Mouse (Mus musculus): Measurements from ENCODE around the gene Pja2. TPM values are rescaled to one million over a fixed set of nuclear protein-coding genes. Genes with fewer than 3 reads are reported as not detected.
"Not testable (repeated sequence)": the region's sequence is repeated elsewhere in the genome, so short reads cannot be mapped to it uniquely, and the experiment has no call there.

Pja2 gene
- polyA plus RNA-seq, 1 experiment from 2014 or later, result 15.1 TPM

DNA sequence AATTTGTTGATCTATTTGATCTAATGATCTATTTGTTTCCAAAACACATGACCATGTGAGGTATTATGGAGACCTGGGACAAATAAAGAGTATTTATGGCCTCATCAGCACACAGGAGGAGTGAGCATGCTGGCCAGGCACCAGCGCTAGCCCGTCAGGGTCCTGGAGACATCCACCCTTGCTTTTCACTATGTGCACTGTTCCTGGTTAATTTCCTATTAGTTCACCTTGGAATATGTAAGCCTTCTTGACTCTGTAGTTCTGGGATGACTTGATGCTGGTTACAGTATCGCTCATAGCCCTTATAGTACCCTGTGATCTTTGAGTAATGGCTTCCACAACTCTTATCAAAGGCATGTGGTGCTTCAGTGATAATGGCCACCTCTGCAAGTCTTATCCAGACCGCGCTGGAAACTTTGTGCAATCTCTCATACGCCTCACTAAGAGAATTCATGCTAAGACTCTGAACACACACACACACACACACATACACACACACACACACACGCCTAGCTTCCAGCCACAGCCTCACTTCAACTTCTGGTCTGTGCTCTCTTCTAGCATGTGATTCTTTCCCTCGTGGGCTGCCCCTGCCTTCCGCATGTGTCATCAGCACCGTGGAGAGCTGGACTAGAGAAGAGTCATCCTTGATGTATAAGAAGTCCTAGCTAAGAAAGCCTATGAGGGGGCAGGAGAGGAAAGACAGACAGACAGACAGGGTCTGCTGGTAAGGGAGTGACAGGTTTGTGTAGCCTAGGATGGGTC, 57.2 kb downstream of the Pja2 start:
- ATAC-seq (ENCODE audit: low read depth), result no peak
- Histone ChIP-seq H3K27me3 (ENCODE audit: control insufficient read depth, insufficient read depth, low read depth, low read length) (no peaks in the 10 kb centered on the region), H3K9me3 (replicated peaks; ENCODE audit: control insufficient read depth, low read length) (no peaks in the 10 kb centered on the region), H3K4me2 (ENCODE audit: low read depth, low read length) (no peak overlapping the region), H3K4me3 (ENCODE audit: low read depth, low read length) (no peak overlapping the region), H3K9ac (ENCODE audit: low read depth, low read length) (no peak overlapping the region), H3K36me3 (ENCODE audit: control insufficient read depth, insufficient read depth) (no peaks in the 10 kb centered on the region; the same call in 1 of the 2 replicates), H3K27ac (ENCODE audit: low read length) (no peak overlapping the region), H3K4me1 (ENCODE audit: control insufficient read depth, low read depth, low read length) (no peaks in the 10 kb centered on the region)
- WGBS (ENCODE audit: insufficient replicate concordance), result 58% methylated on average over 10 of the region's 10 CpGs

DNA sequence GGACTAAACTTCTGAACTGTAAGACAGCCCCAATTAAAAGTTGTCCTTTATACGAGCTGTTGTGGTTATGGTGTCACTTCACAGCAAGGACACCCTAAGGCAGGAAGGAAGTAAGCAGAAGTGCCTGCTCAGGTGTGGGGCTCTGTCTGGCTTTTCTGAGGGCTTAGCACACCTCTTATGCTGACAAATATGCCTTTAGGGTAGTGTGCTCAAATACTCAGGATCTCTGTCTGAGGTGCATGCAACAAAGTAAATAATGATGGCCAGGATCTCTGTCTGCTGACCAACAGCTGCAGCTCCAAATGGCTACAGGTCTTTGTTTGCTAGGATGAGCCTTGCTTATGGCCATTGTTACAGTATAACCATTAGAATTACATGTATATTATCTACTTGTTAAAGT, 71.1 kb downstream of the Pja2 start:
- Histone ChIP-seq H3K4me3 (ENCODE audit: low read depth, low read length) (no peak overlapping the region), H3K36me3 (ENCODE audit: control insufficient read depth, insufficient read depth) (no peaks in the 10 kb centered on the region), H3K4me2 (ENCODE audit: low read depth, low read length) (no peak overlapping the region), H3K27me3 (ENCODE audit: control insufficient read depth, insufficient read depth, low read depth, low read length) (no peaks in the 10 kb centered on the region), H3K27ac (ENCODE audit: low read length) (no peak overlapping the region), H3K4me1 (ENCODE audit: control insufficient read depth, low read depth, low read length) (no peaks in the 10 kb centered on the region), H3K9ac (ENCODE audit: low read depth, low read length) (no peak overlapping the region), H3K9me3 (replicated peaks; ENCODE audit: control insufficient read depth, low read length) (no peaks in the 10 kb centered on the region)
- no peak for ATAC-seq (ENCODE audit: low read depth)
- WGBS (ENCODE audit: insufficient replicate concordance), result 32% methylated on average over 1 of the region's 1 CpGs

DNA sequence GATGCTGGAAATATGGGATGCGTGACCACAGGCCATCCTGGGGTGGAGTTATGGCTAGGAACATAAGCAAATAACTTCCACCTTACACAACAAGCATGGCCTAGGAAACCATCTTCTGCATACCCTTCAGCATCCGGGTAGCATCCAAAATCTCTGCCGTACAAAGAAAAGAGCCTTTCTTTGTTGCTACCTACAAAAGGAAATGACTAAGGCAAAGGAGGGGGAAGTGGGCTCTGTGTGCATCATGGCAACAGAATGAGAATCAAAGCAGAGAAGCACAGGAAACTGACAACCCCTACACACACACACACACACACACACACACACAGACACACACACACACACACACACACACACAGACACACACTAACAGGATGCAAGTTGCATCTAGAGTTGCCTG, 83.5 kb downstream of the Pja2 start:
- no peak overlapping the region for H3K9ac ChIP-seq (ENCODE audit: low read depth, low read length)
- H3K9me3 ChIP-seq (replicated peaks; ENCODE audit: control insufficient read depth, low read length), result no peaks in the 10 kb centered on the region
- H3K27me3 ChIP-seq (ENCODE audit: control insufficient read depth, insufficient read depth, low read depth, low read length), result no peaks in the 10 kb centered on the region
- H3K4me3 ChIP-seq (ENCODE audit: low read depth, low read length), result no peak overlapping the region
- no peaks in the 10 kb centered on the region for H3K4me1 ChIP-seq (ENCODE audit: control insufficient read depth, low read depth, low read length)
- H3K27ac ChIP-seq (ENCODE audit: low read length), result no peak overlapping the region
- no peaks in the 10 kb centered on the region for H3K36me3 ChIP-seq (ENCODE audit: control insufficient read depth, insufficient read depth)
- 48% methylated on average over 3 of the region's 3 CpGs for whole genome bisulfite sequencing (ENCODE audit: insufficient replicate concordance)
- H3K4me2 ChIP-seq (ENCODE audit: low read depth, low read length), result no peak overlapping the region
- no peak for ATAC-seq (ENCODE audit: low read depth)

DNA sequence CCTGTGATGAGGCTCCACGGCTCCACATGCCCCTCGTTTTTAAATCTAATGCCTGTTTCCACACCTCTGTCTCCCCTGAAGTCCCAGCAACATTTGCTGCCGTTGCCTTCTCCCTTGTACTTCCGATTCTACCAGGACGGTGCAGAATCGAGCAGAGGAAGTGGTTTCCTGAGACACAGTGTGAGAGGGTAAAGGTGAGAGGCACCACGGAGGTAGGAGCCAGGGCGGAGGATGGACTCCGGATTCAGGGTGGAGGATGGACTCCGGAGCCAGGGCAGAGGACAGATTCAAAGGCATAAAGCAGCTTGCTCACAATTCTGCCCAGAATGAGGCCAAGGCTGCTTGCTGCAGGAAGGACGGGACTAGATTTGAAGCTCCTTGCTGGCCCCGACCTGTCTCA, 88.8 kb downstream of the Pja2 start:
- ATAC-seq (ENCODE audit: low read depth), result no peak
- Histone ChIP-seq H3K4me2 (ENCODE audit: low read depth, low read length) (no peak overlapping the region), H3K9me3 (replicated peaks; ENCODE audit: control insufficient read depth, low read length) (no peaks in the 10 kb centered on the region), H3K27me3 (ENCODE audit: control insufficient read depth, insufficient read depth, low read depth, low read length) (no peaks in the 10 kb centered on the region), H3K4me1 (ENCODE audit: control insufficient read depth, low read depth, low read length) (no peaks in the 10 kb centered on the region), H3K36me3 (ENCODE audit: control insufficient read depth, insufficient read depth) (no peaks in the 10 kb centered on the region), H3K4me3 (ENCODE audit: low read depth, low read length) (no peak overlapping the region), H3K9ac (ENCODE audit: low read depth, low read length) (no peak overlapping the region), H3K27ac (ENCODE audit: low read length) (no peak overlapping the region)
- 49% methylated on average over 12 of the region's 12 CpGs for WGBS (ENCODE audit: insufficient replicate concordance)

DNA sequence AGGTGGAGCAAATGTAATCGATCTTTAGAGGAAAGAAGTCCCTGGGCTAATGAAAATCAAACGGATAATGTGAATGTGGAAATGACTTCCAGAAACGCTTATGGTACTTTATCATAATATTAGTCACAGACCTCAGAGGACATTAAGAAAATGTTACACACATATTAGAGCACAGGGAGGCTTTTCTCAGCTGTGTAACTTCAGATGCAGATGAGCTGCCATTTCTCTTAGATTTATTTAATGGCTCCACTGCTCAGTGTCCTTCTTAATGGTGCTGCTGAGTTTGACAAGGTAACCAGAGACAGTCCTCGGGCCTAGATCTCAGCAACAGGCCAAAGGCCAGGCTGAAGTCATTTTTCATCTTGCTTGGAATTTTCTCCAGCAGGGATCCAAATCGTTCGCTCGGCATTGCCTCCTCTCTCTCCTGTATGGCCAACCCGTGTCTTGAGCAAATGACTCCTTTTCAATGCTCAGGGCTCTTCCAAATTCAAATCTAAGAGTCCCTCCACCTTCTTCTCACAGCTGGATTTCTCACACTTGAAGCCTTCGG, 89.3 kb downstream of the Pja2 start:
- Histone ChIP-seq H3K27ac (ENCODE audit: low read length) (no peak overlapping the region), H3K4me2 (ENCODE audit: low read depth, low read length) (no peak overlapping the region)
- ATAC-seq (ENCODE audit: low read depth), result no peak

DNA sequence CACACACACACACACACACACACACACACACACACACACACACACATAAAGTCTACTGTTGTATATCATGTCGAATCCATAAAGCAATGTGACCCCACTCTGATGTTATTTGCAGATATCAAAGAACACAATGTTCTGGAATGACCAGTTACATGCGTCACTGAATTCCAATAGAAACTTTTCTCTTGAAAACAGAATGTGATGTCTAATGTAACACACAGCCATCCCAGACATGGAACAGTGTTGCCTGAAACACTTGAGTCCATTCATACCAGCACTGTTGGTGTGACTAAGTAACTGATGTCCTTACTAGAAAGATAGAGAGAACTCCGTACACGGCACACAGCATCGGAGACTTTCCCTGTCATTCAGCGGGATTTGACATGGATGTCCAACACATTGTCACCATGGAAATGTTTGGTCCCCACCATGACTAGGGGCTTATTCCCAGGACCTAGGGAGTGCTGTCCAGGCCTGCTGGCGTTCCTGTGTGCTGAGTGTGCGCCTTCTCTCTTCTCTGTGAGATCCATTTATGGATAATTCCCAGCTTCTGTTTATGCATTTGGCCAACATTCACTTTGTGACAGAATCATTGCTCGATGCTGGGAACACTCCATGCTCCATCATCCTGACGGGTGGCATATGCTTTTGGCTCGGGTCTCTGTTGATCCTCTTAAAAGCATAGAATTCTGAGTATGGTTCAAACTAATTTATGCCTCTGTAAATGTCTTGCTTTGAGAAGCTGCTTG, 90.0 kb downstream of the Pja2 start:
- 71% methylated on average over 11 of the region's 11 CpGs for WGBS (ENCODE audit: insufficient replicate concordance)
- ATAC-seq (ENCODE audit: low read depth), result no peak
- H3K9ac ChIP-seq (ENCODE audit: low read depth, low read length), result no peak overlapping the region
- H3K27ac ChIP-seq (ENCODE audit: low read length), result no peak overlapping the region
- no peaks in the 10 kb centered on the region for H3K4me1 ChIP-seq (ENCODE audit: control insufficient read depth, low read depth, low read length)
- no peak overlapping the region for H3K4me3 ChIP-seq (ENCODE audit: low read depth, low read length)
- H3K36me3 ChIP-seq (ENCODE audit: control insufficient read depth, insufficient read depth), result no peaks in the 10 kb centered on the region
- no peak overlapping the region for H3K4me2 ChIP-seq (ENCODE audit: low read depth, low read length)
- H3K9me3 ChIP-seq (replicated peaks; ENCODE audit: control insufficient read depth, low read length), result no peaks in the 10 kb centered on the region
- no peaks in the 10 kb centered on the region for H3K27me3 ChIP-seq (ENCODE audit: control insufficient read depth, insufficient read depth, low read depth, low read length)

More for the DNA sequence above, 89.3 kb downstream of the Pja2 start:
- H3K9ac ChIP-seq (ENCODE audit: low read depth, low read length), result no peak overlapping the region
- H3K36me3 ChIP-seq (ENCODE audit: control insufficient read depth, insufficient read depth), result no peaks in the 10 kb centered on the region
- H3K4me3 ChIP-seq (ENCODE audit: low read depth, low read length), result no peak overlapping the region
- H3K27me3 ChIP-seq (ENCODE audit: control insufficient read depth, insufficient read depth, low read depth, low read length), result no peaks in the 10 kb centered on the region
- no peaks in the 10 kb centered on the region for H3K4me1 ChIP-seq (ENCODE audit: control insufficient read depth, low read depth, low read length)
- H3K9me3 ChIP-seq (replicated peaks; ENCODE audit: control insufficient read depth, low read length), result no peaks in the 10 kb centered on the region
- WGBS (ENCODE audit: insufficient replicate concordance), result 66% methylated on average over 9 of the region's 9 CpGs

DNA sequence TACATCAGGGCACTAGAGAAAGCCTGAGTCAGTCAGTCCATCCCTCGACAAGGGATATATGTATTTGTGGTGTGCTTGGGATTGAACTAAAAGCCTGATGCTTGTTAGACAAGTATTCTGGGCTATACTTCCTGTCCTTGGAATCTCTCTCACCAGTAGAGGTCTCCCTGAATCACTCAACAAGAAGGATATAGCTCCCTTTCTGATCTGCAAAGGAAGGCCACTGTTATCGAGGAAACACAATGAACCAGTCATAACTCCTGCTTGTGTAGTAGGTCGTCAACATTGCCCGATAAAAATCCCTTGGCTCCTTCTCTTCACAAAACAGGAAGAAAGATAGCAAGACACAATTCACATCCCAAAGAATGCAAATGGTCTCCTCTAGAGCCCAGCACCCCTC, 99.6 kb downstream of the Pja2 start:
- Histone ChIP-seq H3K9me3 (replicated peaks; ENCODE audit: control insufficient read depth, low read length) (no peaks in the 10 kb centered on the region), H3K4me1 (ENCODE audit: control insufficient read depth, low read depth, low read length) (no peaks in the 10 kb centered on the region), H3K27me3 (ENCODE audit: control insufficient read depth, insufficient read depth, low read depth, low read length) (no peaks in the 10 kb centered on the region), H3K36me3 (ENCODE audit: control insufficient read depth, insufficient read depth) (no peaks in the 10 kb centered on the region), H3K4me2 (ENCODE audit: low read depth, low read length) (no peak overlapping the region), H3K9ac (ENCODE audit: low read depth, low read length) (no peak overlapping the region), H3K4me3 (ENCODE audit: low read depth, low read length) (no peak overlapping the region), H3K27ac (ENCODE audit: low read length) (no peak overlapping the region)
- 42% methylated on average over 4 of the region's 4 CpGs for WGBS (ENCODE audit: insufficient replicate concordance)
- no peak for ATAC-seq (ENCODE audit: low read depth)

DNA sequence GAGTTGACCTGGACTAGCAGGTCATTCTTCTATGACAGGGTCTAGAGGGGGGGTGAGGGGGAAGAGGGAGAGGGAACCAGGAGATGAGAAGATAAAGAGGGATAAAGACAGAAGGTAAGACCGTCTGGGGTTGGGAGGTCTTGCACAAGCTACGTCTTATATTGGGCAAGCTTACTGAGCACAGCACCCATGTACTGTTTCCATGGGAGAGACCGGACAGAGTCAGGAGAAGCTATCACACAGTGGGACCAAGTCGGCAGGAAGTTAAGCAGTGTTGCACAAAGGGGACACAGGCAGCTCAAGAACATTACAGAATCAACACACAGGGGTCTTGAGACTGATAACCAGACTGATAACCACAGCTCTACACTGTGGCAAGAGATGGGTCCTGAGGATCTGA, 100.1 kb downstream of the Pja2 start:
- WGBS (ENCODE audit: insufficient replicate concordance), result 55% methylated on average over 4 of the region's 4 CpGs
- H3K9me3 ChIP-seq (replicated peaks; ENCODE audit: control insufficient read depth, low read length); H3K27ac ChIP-seq (ENCODE audit: low read length); H3K4me3 ChIP-seq (ENCODE audit: low read depth, low read length); H3K36me3 ChIP-seq (ENCODE audit: control insufficient read depth, insufficient read depth); ATAC-seq (ENCODE audit: low read depth); H3K4me1 ChIP-seq (ENCODE audit: control insufficient read depth, low read depth, low read length); H3K27me3 ChIP-seq (ENCODE audit: control insufficient read depth, insufficient read depth, low read depth, low read length); H3K4me2 ChIP-seq (ENCODE audit: low read depth, low read length); H3K9ac ChIP-seq (ENCODE audit: low read depth, low read length): not testable (repeated sequence)

DNA sequence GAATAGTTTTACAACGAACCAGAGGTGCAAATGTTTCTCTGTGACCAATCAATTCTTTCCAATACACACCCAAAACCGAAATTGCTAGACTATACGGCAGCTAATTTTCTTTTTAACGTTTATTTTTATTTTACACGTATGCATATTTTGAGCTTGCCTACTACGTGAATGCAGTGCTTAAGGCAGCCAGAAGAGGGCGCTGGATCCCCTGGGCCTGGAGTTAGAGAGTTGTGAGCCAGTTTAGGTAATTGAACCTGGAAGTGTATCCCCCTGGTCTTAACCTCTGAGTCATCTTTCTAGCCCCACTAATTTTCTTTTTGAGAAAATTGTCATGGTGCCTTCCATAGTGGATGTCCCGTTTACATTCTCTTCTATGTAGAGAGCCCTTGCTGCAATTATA, 100.5 kb downstream of the Pja2 start:
- no peaks in the 10 kb centered on the region for H3K4me1 ChIP-seq (ENCODE audit: control insufficient read depth, low read depth, low read length)
- no peaks in the 10 kb centered on the region for H3K27me3 ChIP-seq (ENCODE audit: control insufficient read depth, insufficient read depth, low read depth, low read length)
- H3K36me3 ChIP-seq (ENCODE audit: control insufficient read depth, insufficient read depth), result no peaks in the 10 kb centered on the region
- no peak for ATAC-seq (ENCODE audit: low read depth)
- H3K9ac ChIP-seq (ENCODE audit: low read depth, low read length), result no peak overlapping the region
- no peak overlapping the region for H3K4me2 ChIP-seq (ENCODE audit: low read depth, low read length)
- 55% methylated on average over 8 of the region's 8 CpGs for WGBS (ENCODE audit: insufficient replicate concordance)
- H3K4me3 ChIP-seq (ENCODE audit: low read depth, low read length), result no peak overlapping the region
- H3K9me3 ChIP-seq (replicated peaks; ENCODE audit: control insufficient read depth, low read length), result no peaks in the 10 kb centered on the region
- H3K27ac ChIP-seq (ENCODE audit: low read length), result no peak overlapping the region

All from liver, embryonic 16.5 days (tissue).